Mouse (Mus musculus): ENCODE data around the gene Hdgfl3. TPM values are rescaled to one million over a fixed set of nuclear protein-coding genes. Genes with fewer than 3 reads are reported as not detected.

Gene Hdgfl3
- polyA plus RNA-seq, 2 experiments = 17.9 to 21.3 TPM

GRCm38 (mm10) chr7:81973339-81973738 is 39.1 kb upstream of the Hdgfl3 start:
- Histone ChIP-seq H3K36me3 (ENCODE audit: control insufficient read depth, insufficient read depth, low read length) (no peaks in the 10 kb centered on the region), H3K4me2 (replicated peaks; ENCODE audit: low read depth, low read length, severe bottlenecking) (no peak overlapping the region), H3K4me1 (ENCODE audit: control insufficient read depth, insufficient read depth, low read length) (no peaks in the 10 kb centered on the region), H3K9me3 (ENCODE audit: control insufficient read depth, low read length) (no peaks in the 10 kb centered on the region), H3K4me3 (replicated peaks; ENCODE audit: low read length) (no peak overlapping the region), H3K27me3 (ENCODE audit: control insufficient read depth, insufficient read depth, low read length) (no peaks in the 10 kb centered on the region), H3K9ac (ENCODE audit: low read depth, low read length, severe bottlenecking) (no peak overlapping the region), H3K27ac (replicated peaks; ENCODE audit: low read depth, low read length) (no peak overlapping the region)
- TF ChIP-seq POLR2A (IDR thresholded peaks at IDR 0.05; ENCODE audit: borderline replicate concordance, extremely low read depth, insufficient read depth, insufficient read length) = no peak
- WGBS = 92% methylated on average over 5 of the region's 5 CpGs
- ATAC-seq (ENCODE audit: low FRiP score, low read depth) (no peak), DNase-seq (ENCODE audit: low spot score) (no peak)

- Histone ChIP-seq H3K4me3 (replicated peaks; ENCODE audit: low read length) (no peak overlapping the region), H3K36me3 (ENCODE audit: control insufficient read depth, insufficient read depth, low read length) (no peaks in the 10 kb centered on the region), H3K4me2 (replicated peaks; ENCODE audit: low read depth, low read length, severe bottlenecking) (no peak overlapping the region), H3K27me3 (ENCODE audit: control insufficient read depth, insufficient read depth, low read length) (no peaks in the 10 kb centered on the region), H3K9ac (ENCODE audit: low read depth, low read length, severe bottlenecking) (no peak overlapping the region), H3K9me3 (ENCODE audit: control insufficient read depth, low read length) (no peaks in the 10 kb centered on the region), H3K27ac (replicated peaks; ENCODE audit: low read depth, low read length) (no peak overlapping the region), H3K4me1 (ENCODE audit: control insufficient read depth, insufficient read depth, low read length) (no peaks in the 10 kb centered on the region)
- TF ChIP-seq POLR2A (IDR thresholded peaks at IDR 0.05; ENCODE audit: borderline replicate concordance, extremely low read depth, insufficient read depth, insufficient read length) = no peak
- DNase-seq (ENCODE audit: low spot score) = no peak
- WGBS = 80% methylated on average over 6 of the region's 6 CpGs
- ATAC-seq (ENCODE audit: low FRiP score, low read depth) = no peak
These were observed 34.7 kb upstream of the Hdgfl3 start for GRCm38 (mm10) chr7:81968975-81969374.

GRCm38 (mm10) chr7:81968451-81968850 is 34.2 kb upstream of the Hdgfl3 start:
- Histone ChIP-seq H3K4me2 (replicated peaks; ENCODE audit: low read depth, low read length, severe bottlenecking) (no peak overlapping the region), H3K36me3 (ENCODE audit: control insufficient read depth, insufficient read depth, low read length) (no peaks in the 10 kb centered on the region), H3K4me3 (replicated peaks; ENCODE audit: low read length) (no peak overlapping the region), H3K27me3 (ENCODE audit: control insufficient read depth, insufficient read depth, low read length) (no peaks in the 10 kb centered on the region), H3K27ac (replicated peaks; ENCODE audit: low read depth, low read length) (no peak overlapping the region), H3K9me3 (ENCODE audit: control insufficient read depth, low read length) (no peaks in the 10 kb centered on the region), H3K9ac (ENCODE audit: low read depth, low read length, severe bottlenecking) (no peak overlapping the region), H3K4me1 (ENCODE audit: control insufficient read depth, insufficient read depth, low read length) (no peaks in the 10 kb centered on the region)
- DNase-seq (ENCODE audit: low spot score) = no peak
- WGBS = 81% methylated on average over 4 of the region's 4 CpGs
- ATAC-seq (ENCODE audit: low FRiP score, low read depth) = no peak
- TF ChIP-seq POLR2A (IDR thresholded peaks at IDR 0.05; ENCODE audit: borderline replicate concordance, extremely low read depth, insufficient read depth, insufficient read length) = no peak

- Histone ChIP-seq H3K4me1 (ENCODE audit: control insufficient read depth, insufficient read depth, low read length) (no peaks in the 10 kb centered on the region), H3K36me3 (ENCODE audit: control insufficient read depth, insufficient read depth, low read length) (no peaks in the 10 kb centered on the region), H3K9me3 (ENCODE audit: control insufficient read depth, low read length) (no peaks in the 10 kb centered on the region), H3K27ac (replicated peaks; ENCODE audit: low read depth, low read length) (no peak overlapping the region), H3K4me2 (replicated peaks; ENCODE audit: low read depth, low read length, severe bottlenecking) (no peak overlapping the region), H3K4me3 (replicated peaks; ENCODE audit: low read length) (no peak overlapping the region), H3K9ac (ENCODE audit: low read depth, low read length, severe bottlenecking) (no peak overlapping the region), H3K27me3 (ENCODE audit: control insufficient read depth, insufficient read depth, low read length) (no peaks in the 10 kb centered on the region)
- DNase-seq (ENCODE audit: low spot score) = no peak
- no peak for ATAC-seq (ENCODE audit: low FRiP score, low read depth)
- WGBS = 64% methylated on average over 5 of the region's 5 CpGs
- no peak for TF ChIP-seq POLR2A (IDR thresholded peaks at IDR 0.05; ENCODE audit: borderline replicate concordance, extremely low read depth, insufficient read depth, insufficient read length)
These were observed 31.9 kb upstream of the Hdgfl3 start for GRCm38 (mm10) chr7:81966195-81966594.

DNA sequence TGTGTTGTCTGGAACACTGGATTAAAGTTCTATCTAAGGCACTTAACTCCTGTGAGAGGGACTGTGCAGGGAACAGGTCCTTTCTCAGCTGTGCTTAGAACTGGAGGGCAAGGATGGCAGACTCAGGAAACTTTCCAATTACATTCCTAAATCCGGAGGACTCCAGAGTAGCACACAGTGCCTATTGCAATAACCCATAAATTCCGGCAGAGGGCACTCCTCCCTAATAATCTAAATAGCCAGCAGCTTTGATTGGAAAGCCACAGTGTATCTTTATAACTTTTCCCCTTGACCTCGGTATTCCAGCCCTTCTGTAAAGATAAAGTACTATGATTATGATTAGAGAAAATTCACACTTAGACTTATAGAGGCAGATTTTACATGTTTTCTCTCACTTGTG is 25.4 kb upstream of the Hdgfl3 start:
- Histone ChIP-seq H3K4me1 (ENCODE audit: control insufficient read depth, insufficient read depth, low read length) (no peaks in the 10 kb centered on the region), H3K36me3 (ENCODE audit: control insufficient read depth, insufficient read depth, low read length) (no peaks in the 10 kb centered on the region), H3K4me3 (replicated peaks; ENCODE audit: low read length) (no peak overlapping the region), H3K27me3 (ENCODE audit: control insufficient read depth, insufficient read depth, low read length) (no peaks in the 10 kb centered on the region), H3K9ac (ENCODE audit: low read depth, low read length, severe bottlenecking) (no peak overlapping the region), H3K27ac (replicated peaks; ENCODE audit: low read depth, low read length) (no peak overlapping the region), H3K9me3 (ENCODE audit: control insufficient read depth, low read length) (no peaks in the 10 kb centered on the region), H3K4me2 (replicated peaks; ENCODE audit: low read depth, low read length, severe bottlenecking) (no peak overlapping the region)
- DNase-seq (ENCODE audit: low spot score) (peak; percentile 44), ATAC-seq (ENCODE audit: low FRiP score, low read depth) (peak; percentile 47; the same call in 1 of the 2 replicates)
- no peak for TF ChIP-seq POLR2A (IDR thresholded peaks at IDR 0.05; ENCODE audit: borderline replicate concordance, extremely low read depth, insufficient read depth, insufficient read length)
- WGBS = 0% methylated on average over 3 of the region's 3 CpGs
